Mouse (Mus musculus) thymus, postnatal 14 days (tissue): ENCODE measurements around the gene Ralb.

Source experiments
- DNase-seq: peaks from one replicate; pipeline ENCODE4 v3.0.0; 2021

The Ralb gene

GRCm38 (mm10) chr1:119492097-119492496, 12.5 kb downstream of the Ralb start:
- peak; percentile 56 for DNase-seq

DNA sequence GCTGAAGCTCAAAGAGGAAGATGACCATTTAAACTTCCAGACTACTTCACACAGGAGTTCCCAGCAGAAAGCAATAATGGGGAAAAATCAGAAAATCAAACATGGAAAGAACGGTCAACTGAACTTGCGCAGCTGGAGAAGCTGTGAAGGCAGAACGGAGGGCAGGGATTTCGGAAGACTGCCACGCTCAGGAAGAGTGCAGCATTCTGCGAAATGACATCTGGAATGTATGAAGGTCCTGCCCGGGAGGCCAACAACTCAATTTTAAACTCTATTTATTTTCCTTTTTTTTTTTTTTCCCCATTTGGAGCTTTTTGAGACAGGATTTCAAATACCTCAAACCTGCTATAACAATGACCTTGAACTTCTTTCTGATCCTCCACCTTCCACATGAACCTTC, 13.8 kb downstream of the Ralb start:
- DNase-seq, result no peak

- peak; percentile 65 for DNase-seq
These were observed 16.5 kb downstream of the Ralb start for GRCm38 (mm10) chr1:119487917-119488590.

GRCm38 (mm10) chr1:119485825-119486224, 18.8 kb downstream of the Ralb start:
- DNase-seq, result no peak

DNA sequence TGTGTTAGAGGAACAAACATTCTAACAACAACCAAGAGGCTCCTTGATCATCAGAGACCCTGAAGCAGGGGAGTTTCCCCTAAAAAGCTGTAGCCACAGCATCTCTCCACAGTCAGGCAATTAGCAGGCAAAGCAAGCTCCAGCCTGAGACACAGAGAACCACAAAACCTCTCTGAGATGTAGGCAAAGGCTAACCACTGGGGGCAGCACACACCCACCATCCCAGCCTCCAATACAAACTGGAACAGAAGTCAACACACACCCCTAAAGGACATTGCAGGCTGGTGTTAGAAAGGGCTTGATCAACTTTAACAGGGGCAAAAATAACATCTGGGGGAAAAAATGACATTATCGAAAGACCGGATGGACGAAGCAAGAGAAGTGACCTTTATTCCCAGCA, 20.1 kb downstream of the Ralb start:
- DNase-seq, result peak; percentile 64

- no peak for DNase-seq
These were observed 21.7 kb downstream of the Ralb start for GRCm38 (mm10) chr1:119482891-119483290.

- DNase-seq, result peak; percentile 36
These were observed 23.2 kb downstream of the Ralb start for GRCm38 (mm10) chr1:119481205-119481932.

GRCm38 (mm10) chr1:119480678-119481077, 23.9 kb downstream of the Ralb start:
- DNase-seq, result no peak

DNA sequence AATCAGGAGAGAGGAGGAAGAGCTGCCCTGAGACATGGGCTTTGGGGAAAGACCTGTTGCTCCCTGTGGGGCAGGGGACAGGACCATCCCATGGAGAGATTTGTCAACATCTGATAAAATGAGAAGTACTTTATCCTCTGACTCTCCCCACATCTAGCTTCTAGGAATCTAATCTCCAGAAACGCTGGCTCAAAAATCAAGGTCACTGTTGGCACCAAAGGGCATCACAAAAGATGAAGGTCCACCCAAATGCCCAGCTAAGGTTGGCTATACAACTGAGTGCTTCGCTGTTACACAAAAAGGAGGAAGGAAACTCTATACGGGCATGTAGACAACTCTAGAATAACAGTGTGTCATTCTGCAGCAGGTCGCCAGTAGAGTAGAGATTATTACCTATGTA, 25.0 kb downstream of the Ralb start:
- no peak for DNase-seq

- DNase-seq, result peak; percentile 52
These were observed 27.7 kb downstream of the Ralb start for GRCm38 (mm10) chr1:119476905-119477353.

DNA sequence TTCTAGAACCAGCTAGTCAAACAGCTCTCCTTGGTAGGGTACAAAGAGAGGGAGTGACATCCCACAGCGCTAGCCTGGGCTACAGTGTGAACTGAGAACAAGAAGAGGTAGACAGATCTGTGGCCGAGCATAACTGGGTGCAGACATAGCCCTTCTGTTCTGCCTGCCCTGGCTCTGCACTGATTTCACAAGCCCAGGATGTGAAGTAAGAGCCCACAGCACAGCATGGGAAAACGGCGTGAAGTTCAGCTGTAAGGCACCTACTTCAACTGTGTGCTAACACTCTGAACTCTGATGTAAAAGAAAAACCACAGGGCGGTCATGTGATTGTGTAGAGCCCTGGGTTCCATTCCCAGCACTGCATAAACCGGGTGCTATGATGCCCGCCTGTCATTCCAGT, 29.9 kb downstream of the Ralb start:
- no peak for DNase-seq

DNA sequence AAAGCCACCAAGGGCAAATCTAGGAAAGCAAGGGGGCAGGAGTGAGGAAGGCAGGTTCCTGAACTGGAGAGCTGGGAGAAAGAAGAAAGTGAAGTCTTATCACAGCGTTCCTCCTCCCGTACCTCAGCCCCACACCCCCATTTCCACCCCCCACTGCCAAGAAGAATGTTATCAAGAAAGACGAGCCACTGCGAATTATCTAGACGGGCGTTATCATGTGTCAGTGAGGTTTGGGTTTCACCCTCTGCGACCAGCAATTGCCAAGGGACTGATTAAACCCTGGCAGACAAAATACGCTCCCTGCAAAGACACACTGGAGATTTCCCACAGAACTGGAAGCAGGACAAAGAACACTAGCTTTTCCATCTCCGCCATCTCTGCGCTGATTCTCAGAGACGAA, 31.9 kb downstream of the Ralb start:
- no peak for DNase-seq

DNA sequence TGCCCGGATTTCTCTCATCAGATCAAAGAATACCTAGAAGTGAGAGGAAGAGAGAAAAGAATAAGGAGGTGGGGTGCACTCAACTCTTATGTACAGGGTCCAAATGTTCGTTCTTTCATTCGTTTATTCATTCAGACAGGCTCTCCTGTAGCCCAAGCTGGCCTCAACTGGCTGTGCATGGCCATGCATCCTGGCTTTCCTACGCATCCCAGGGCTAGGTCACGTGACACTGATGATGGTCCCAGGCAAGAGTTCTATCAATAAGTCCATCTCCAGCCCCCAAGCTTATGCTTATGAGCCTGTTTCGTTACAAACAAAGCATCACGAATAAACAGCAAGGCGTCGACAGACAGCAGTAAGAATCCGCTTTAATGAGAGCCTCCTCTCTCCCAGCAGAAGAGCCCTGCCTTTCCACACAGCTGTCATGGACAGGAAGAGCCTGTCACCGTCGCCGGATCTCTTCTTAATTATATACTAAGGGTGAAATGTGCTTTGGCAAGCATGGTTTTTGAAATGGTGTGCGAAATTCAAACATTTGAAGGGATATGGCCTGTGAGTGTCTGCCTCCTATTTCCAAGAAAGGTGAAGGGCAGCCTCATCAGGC, 32.7 kb downstream of the Ralb start:
- DNase-seq, result no peak

- DNase-seq, result peak; percentile 76
These were observed 41.2 kb downstream of the Ralb start for GRCm38 (mm10) chr1:119463386-119463785.

DNA sequence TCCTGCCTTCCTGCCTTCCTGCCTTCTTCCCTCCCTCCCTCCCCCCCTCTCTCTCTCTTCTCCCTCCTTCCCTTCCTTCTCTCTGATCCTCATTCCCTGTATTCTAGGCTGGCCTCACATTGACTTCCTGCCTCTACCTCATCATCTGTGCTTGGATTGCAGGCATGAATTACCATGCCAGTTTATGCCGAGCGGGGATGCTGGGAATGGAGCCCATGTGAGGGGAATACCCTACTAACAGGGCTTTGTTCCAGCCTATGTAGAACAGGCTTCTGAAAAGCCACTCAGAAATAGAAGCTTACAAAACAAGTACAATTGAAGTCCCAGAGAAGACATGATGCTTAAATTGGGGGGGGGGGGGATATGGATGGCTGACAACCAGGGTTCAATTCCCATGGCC, 44.5 kb downstream of the Ralb start:
- DNase-seq, result no peak

- peak; percentile 73 for DNase-seq
These were observed 46.5 kb downstream of the Ralb start for GRCm38 (mm10) chr1:119457993-119458605.

GRCm38 (mm10) chr1:119457528-119457855, 47.1 kb downstream of the Ralb start:
- no peak for DNase-seq

GRCm38 (mm10) chr1:119456671-119457527, 47.7 kb downstream of the Ralb start:
- DNase-seq, result no peak

GRCm38 (mm10) chr1:119453731-119454130, 50.9 kb downstream of the Ralb start:
- DNase-seq, result no peak

DNA sequence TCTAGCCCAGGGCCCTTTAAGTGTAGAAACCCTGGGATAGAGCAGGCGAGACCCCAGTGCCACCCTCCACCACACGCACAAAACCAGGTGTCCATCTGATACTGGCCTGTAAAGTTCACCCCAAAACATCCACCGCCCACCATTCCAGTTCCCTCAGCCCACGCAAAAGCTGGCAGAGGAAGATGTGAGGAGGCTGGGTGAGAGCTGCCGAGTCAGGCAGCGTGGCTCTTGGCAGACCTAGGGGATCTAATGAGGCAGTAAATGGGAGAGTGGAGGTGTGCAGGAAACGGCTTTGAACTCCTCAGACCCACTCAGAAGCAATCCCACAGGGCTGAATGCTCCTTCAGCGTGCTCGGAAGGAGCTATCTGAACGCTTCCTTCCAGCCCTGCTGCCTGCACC, 53.2 kb downstream of the Ralb start:
- DNase-seq, result no peak

GRCm38 (mm10) chr1:119450651-119451345, 53.8 kb downstream of the Ralb start:
- DNase-seq, result no peak

- DNase-seq, result no peak
These were observed 57.8 kb downstream of the Ralb start for GRCm38 (mm10) chr1:119446753-119447283.
